Mouse (Mus musculus): ENCODE measurements around the gene Itpr1.
A peak's percentile ranks its signal among the peaks of the same experiment; 100 is the strongest.

Itpr1 gene

GRCm38 (mm10) chr6:108212881-108213295 lies at the start of gene Itpr1:
Itpr1 (plus strand) TSS chr6:108213096.
- DNase-seq: peak; percentile 99

DNA sequence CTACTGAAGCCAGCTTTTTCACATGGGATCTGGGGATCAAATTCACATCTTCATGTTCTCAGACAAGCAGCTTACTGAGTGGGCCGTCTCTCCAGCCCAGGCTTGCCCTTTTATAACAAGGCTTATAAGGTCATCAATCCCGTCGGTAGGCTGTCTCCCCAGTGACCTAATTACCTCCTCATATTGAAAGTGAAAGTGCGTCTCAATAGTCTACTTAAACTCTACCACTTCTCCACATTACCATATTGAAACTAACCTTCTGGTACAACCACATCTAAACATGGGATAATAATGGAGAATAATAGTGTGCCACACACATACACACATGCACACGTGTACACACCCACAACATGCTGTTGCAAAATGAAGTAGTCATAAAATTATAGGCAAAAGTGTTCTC lies 48.0 kb upstream of the Itpr1 start:
- no peak for DNase-seq

- no peak for DNase-seq
These were observed 47.3 kb upstream of the Itpr1 start for GRCm38 (mm10) chr6:108165598-108165997.

DNA sequence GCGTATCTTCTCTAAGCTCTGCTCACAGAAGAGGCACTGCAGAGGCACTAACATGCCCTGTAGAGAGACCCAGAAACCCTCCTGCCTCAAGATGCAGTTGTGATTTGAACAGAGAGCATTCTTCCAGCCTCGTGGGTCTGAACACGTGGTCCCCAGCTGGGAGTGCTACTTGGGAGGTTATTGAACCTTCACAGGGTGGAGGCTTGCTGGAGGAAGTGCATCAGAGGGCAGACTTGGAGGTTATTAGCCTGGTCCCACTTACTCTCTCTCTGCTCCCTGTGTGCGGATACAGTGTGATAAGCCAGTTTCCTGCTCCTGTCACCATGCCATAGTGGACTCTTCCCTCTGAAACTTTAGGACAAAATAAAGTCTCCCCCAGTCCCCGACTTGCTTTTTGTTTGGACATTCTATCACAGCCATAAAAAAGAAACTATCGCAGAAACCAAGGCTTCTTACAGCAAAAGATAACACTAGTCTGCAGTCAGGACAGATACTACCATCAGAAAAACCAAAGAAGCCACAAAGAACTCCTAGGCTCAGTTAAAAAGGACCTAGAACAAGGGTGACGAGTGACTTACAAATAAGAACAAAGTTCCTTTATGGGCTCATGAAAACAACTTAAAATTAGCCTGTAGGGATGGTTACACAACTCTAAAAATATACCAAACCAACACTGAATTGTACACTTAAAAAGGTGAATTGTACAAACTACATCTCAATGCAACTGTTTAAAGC lies 44.8 kb upstream of the Itpr1 start:
- DNase-seq: no peak

GRCm38 (mm10) chr6:108168723-108169122 lies 44.2 kb upstream of the Itpr1 start:
- no peak for DNase-seq

GRCm38 (mm10) chr6:108169466-108169865 lies 43.4 kb upstream of the Itpr1 start:
- no peak for DNase-seq

DNA sequence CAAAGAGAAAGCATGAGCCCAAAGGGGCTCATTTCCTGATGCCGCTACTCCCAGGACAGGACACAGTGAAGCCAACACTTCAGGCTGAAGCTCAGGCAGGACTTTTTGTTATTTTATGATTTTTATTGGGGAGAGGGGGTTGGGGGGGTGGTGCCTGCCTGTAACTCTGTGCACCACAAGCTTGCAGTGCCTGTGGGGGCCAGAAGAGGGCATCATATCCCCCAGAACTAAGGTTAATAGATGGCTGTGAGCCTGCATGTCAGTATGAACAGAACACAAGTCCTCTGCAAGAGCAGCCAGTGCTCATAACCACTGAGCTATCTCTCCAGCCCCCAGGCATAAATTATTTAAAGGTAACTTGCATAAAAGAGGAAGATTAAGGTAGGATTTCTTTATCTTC lies 40.7 kb upstream of the Itpr1 start:
- DNase-seq: no peak

DNA sequence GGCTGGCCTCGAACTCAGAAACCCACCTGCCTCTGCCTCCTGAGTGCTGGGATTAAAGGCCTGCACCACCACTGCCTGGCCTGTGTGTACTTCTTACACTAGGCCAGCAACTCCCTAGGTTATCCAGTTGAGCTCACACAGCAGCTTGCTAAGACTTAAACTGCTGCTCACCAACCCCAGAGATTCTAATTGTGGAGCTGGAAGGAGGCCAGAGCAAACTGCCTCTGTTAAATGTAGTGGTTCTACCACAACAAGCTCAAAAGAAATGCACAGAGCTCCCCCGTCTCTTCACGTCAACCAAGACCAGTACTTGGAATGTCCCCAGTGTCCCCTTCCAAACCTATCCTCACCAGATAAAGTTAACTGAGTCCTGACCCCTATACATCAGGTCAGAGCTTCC lies 38.7 kb upstream of the Itpr1 start:
- no peak for DNase-seq

DNA sequence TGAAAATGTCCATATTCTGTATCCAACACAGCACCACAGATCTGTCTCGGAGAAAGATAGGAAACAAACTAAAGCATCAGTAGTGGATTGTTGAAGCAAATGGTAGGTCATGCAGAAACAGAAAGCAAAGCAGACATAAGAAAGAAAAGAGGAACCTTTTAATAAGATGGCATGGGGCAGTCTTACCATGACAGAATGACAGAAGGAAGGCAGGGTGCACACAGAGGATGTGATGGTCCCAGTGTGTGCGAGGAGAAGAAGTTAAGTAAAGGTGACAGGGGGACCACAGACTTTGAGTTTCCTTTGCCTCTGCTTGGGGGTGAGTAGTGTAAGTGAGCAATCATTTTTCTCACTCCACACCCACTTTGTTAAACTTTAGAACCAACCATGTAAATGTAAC lies 33.8 kb upstream of the Itpr1 start:
- DNase-seq: no peak

- DNase-seq: peak; percentile 90 to 92
These were observed 27.8 kb upstream of the Itpr1 start, which contains the start of gene Sumf1 for GRCm38 (mm10) chr6:108184847-108185684. Sumf1 (minus strand) TSS chr6:108185582.

DNA sequence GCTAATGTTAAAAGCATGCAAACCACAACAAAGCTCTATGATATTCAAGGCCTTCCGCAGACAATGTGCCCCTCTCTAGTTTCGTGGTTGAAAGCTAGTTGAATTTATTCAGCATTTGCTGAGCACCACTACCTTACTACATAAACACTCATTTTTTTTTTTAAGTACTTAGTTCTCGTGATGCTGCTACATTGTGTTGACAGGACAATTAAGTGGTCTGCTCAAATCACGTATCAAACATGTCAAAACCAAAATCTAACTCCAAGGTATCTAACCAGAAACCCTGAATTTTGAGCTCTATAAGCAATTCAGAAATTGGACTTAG lies 27.2 kb upstream of the Itpr1 start:
- no peak for DNase-seq

GRCm38 (mm10) chr6:108190690-108191089 lies 22.2 kb upstream of the Itpr1 start:
- no peak for DNase-seq

DNA sequence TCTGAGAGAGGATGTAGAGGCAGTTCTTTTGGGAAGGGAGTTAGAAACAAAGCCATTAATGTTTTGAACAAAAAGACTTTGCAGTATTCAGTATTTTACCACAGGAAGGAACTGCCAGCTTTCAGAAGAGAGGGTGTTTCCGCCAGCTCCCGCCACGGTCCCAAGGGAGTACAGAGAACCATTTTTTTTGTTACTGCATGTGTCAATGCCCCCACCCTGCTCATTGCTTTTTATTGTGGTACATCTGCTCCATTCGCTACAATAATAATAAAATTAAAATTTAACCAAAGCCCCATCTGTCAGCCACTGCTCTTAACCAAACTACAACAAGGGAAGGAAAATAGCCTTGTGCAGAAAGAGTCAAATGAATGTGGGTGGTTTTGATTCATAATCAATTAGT lies 20.3 kb upstream of the Itpr1 start:
- DNase-seq: no peak

GRCm38 (mm10) chr6:108196665-108197064 lies 16.2 kb upstream of the Itpr1 start:
- no peak for DNase-seq

- DNase-seq: peak in 1 of 2 experiments; percentile 9
These were observed 15.8 kb upstream of the Itpr1 start for GRCm38 (mm10) chr6:108197117-108197516.

GRCm38 (mm10) chr6:108198286-108198685 lies 14.6 kb upstream of the Itpr1 start:
- no peak for DNase-seq

DNA sequence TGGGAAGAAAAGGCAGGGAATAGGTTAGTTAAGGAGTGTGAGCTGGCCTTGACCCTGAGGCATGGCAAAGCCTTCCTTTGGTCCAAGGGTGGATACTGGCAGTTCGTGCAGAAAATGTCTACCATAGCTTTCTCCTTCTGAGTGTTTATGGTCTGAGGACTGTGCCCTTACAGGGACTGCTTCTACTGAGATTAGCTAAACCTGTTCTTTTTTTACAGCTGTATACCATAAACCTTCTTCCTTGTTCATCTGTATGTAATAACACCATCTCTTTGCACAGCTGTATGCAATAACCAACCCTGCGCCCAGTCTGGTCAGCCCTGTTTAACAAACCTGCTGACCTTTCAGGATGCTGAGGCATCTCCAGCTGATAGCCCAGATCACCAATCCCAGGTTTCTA lies 8.6 kb upstream of the Itpr1 start:
- no peak for DNase-seq

GRCm38 (mm10) chr6:108206145-108206544 lies 6.8 kb upstream of the Itpr1 start:
- DNase-seq: no peak

GRCm38 (mm10) chr6:108206914-108207566 lies 5.9 kb upstream of the Itpr1 start:
- no peak for DNase-seq

DNA sequence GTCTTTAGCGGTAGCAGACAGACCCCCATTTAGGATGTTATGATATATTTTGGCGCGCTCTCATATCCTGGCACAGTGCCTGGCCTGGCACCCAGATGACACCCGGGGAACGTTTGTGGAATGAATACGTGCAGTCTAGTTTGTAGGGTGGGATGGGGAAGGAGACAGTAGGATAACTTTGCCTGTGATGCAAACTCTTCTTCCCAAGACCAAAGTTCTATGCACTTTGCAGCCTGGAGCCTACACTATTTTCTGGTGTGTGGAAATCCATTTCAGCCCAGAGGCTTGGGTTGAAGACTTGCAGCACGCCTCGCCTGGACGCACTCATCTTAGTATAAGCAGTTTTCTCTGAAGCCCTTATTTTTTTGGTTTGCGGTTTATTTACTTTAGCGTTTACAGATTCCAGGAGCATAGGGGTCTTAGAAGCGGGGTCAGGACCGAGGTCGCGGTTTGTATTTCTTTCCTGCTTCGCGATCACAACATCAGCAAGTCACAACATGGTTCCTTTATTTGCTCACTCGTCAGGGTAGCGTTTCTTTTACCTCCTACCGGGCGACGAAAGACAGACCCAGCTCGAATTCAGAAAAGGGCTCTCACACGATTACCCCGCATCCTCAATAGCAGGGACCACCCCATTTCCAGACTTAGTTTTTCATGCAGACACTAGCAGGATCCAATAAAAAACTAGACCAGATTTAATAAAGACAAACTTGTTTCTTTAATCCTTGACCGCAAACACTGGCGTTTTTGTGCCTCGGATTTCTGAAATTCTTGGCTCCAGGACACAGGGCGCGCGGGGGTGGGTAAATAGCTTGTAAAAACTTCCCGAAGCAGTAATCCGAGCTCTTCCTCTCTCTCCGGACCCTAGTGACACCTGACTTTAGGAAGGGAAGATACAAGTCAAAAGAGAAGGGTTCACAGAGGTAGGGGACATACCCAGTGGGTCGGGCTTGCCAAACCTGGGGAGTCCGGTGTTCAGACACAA lies 708 bp upstream of the Itpr1 start:
- no peak for DNase-seq

GRCm38 (mm10) chr6:108213481-108214293 lies 791 bp downstream of the Itpr1 start:
- DNase-seq: peak; percentile 33 to 41
